Mouse (Mus musculus) liver, embryonic 14.5 days (tissue): ENCODE measurements at regions not wholly inside any gene's neighbourhood (a gene's known extent, or its start where the extent isn't known, plus 50 kb on each side); places are given as distances from the start of the nearest gene placed in this dataset.

Experiments used
- CTCF ChIP-seq: IDR thresholded peaks from 2 replicates; pipeline ENCODE4 v1.5.1; 2016; ENCODE audit warnings: antibody characterized with exemption, low read depth, control low read depth
- EP300 ChIP-seq: IDR thresholded peaks from 2 replicates; pipeline ENCODE4 v1.6.1; 2016; ENCODE audit warnings: antibody characterized with exemption, low read depth

DNA sequence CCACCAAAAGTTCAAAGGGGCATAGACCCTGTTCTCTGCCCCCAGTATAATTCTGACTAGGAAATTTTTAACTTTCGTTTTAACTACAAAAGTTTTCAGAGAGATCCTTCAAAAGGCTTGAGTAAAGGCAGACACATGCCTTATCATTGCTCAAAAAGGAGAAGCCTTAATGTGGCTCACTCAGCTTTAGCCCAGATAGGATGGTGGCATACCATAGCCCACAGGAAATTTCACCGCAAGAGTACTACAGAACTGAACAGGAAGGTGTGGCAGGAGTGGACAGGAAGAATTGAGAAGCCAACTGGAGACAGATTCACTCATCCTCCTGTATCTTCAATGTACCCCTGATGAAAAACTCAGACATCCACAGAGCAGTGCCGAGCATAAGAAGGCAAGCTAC is 97.1 kb downstream of the Plxna1 start:
- TF ChIP-seq CTCF (no peak), EP300 (no peak)
